Mouse (Mus musculus) stomach, postnatal 0 days (tissue): ENCODE data around the gene Mettl26.

Source experiments
- CTCF ChIP-seq: IDR thresholded peaks from 2 replicates; pipeline ENCODE4 v1.5.1; 2016; ENCODE audit warnings: antibody characterized with exemption, low read depth, mild to moderate bottlenecking, moderate library complexity
- EP300 ChIP-seq: optimal IDR thresholded peaks from 2 replicates; pipeline ENCODE3; 2016; ENCODE audit warnings: antibody characterized with exemption

GRCm38 (mm10) chr17:25835816-25836215, 39.1 kb upstream of the Mettl26 start:
- TF ChIP-seq CTCF (no peak), EP300 (no peak)
